Mouse (Mus musculus) urinary bladder, postnatal 10 days (tissue): ENCODE results near the gene Tomm7.
"Not testable (repeated sequence)": the region's sequence is repeated elsewhere in the genome, so short reads cannot be mapped to it uniquely, and the experiment has no call there.

Experiments
- DNase-seq: peaks from one replicate; pipeline ENCODE4 v3.0.0; 2022; ENCODE audit warnings: low spot score

The Tomm7 gene

GRCm38 (mm10) chr5:23851160-23851555, 7.2 kb upstream of the Tomm7 start:
- DNase-seq: not testable (repeated sequence)

- DNase-seq: peak; percentile 76
Measured at GRCm38 (mm10) chr5:23850345-23851159, 6.6 kb upstream of the Tomm7 start.

- DNase-seq: no peak
Measured at GRCm38 (mm10) chr5:23845141-23845540, 1.2 kb upstream of the Tomm7 start.

GRCm38 (mm10) chr5:23844531-23844841, 525 bp upstream of the Tomm7 start:
- DNase-seq: no peak

GRCm38 (mm10) chr5:23838158-23838557, 5.8 kb downstream of the Tomm7 start:
- DNase-seq: no peak

- not testable (repeated sequence) for DNase-seq
Measured at GRCm38 (mm10) chr5:23835691-23836090, 8.3 kb downstream of the Tomm7 start.

- DNase-seq: no peak
Measured at GRCm38 (mm10) chr5:23830897-23831752, 12.8 kb downstream of the Tomm7 start.

GRCm38 (mm10) chr5:23826321-23827004, 17.5 kb downstream of the Tomm7 start:
- no peak for DNase-seq

- no peak for DNase-seq
Measured at GRCm38 (mm10) chr5:23824171-23824733, 19.7 kb downstream of the Tomm7 start.

GRCm38 (mm10) chr5:23822306-23822705, 21.7 kb downstream of the Tomm7 start:
- no peak for DNase-seq

- no peak for DNase-seq
Measured at GRCm38 (mm10) chr5:23816681-23817080, 27.3 kb downstream of the Tomm7 start.

- DNase-seq: no peak
Measured at GRCm38 (mm10) chr5:23814841-23815240, 29.1 kb downstream of the Tomm7 start.

GRCm38 (mm10) chr5:23792726-23793125, 51.2 kb downstream of the Tomm7 start:
- DNase-seq: no peak

- no peak for DNase-seq
Measured at GRCm38 (mm10) chr5:23789078-23789612, 54.8 kb downstream of the Tomm7 start.
